Mouse (Mus musculus) right cerebral cortex, adult 18-20 months (tissue): ENCODE measurements around the gene Pgpep1l.
"Not testable (repeated sequence)": the region's sequence is repeated elsewhere in the genome, so short reads cannot be mapped to it uniquely, and the experiment has no call there.

Source experiments
- DNase-seq: peaks from one replicate; pipeline ENCODE4 v3.0.0; 2022; ENCODE audit warnings: mixed read lengths

The Pgpep1l gene

GRCm38 (mm10) chr7:68282304-68283132, 18.5 kb upstream of the Pgpep1l start:
- no peak for DNase-seq

GRCm38 (mm10) chr7:68281341-68281740, 17.3 kb upstream of the Pgpep1l start:
- peak; percentile 30 for DNase-seq

GRCm38 (mm10) chr7:68280352-68280869, 16.4 kb upstream of the Pgpep1l start:
- peak; percentile 29 for DNase-seq

- DNase-seq: no peak
Measured at GRCm38 (mm10) chr7:68279481-68279880, 15.4 kb upstream of the Pgpep1l start.

GRCm38 (mm10) chr7:68278908-68279307, 14.9 kb upstream of the Pgpep1l start:
- DNase-seq: no peak

GRCm38 (mm10) chr7:68278385-68278784, 14.4 kb upstream of the Pgpep1l start:
- no peak for DNase-seq

- no peak for DNase-seq
Measured at GRCm38 (mm10) chr7:68277897-68278270, 13.9 kb upstream of the Pgpep1l start.

GRCm38 (mm10) chr7:68277054-68277896, 13.2 kb upstream of the Pgpep1l start:
- no peak for DNase-seq

GRCm38 (mm10) chr7:68275838-68276731, 12.1 kb upstream of the Pgpep1l start:
- DNase-seq: no peak

GRCm38 (mm10) chr7:68275445-68275837, 11.4 kb upstream of the Pgpep1l start:
- DNase-seq: not testable (repeated sequence)

GRCm38 (mm10) chr7:68274951-68275350, 10.9 kb upstream of the Pgpep1l start:
- DNase-seq: no peak

- no peak for DNase-seq
Measured at GRCm38 (mm10) chr7:68274218-68274617, 10.2 kb upstream of the Pgpep1l start.

GRCm38 (mm10) chr7:68273515-68273914, 9.5 kb upstream of the Pgpep1l start, which contains the start of gene Fam169b:
Gene Fam169b, plus strand, starts transcription at chr7:68273839.
- no peak for DNase-seq

GRCm38 (mm10) chr7:68272607-68273006, 8.6 kb upstream of the Pgpep1l start:
- DNase-seq: no peak

- no peak for DNase-seq
Measured at GRCm38 (mm10) chr7:68271816-68272215, 7.8 kb upstream of the Pgpep1l start.

- DNase-seq: no peak
Measured at GRCm38 (mm10) chr7:68270551-68270950, 6.5 kb upstream of the Pgpep1l start.

- no peak for DNase-seq
Measured at GRCm38 (mm10) chr7:68266691-68267090, 2.7 kb upstream of the Pgpep1l start.

GRCm38 (mm10) chr7:68265391-68265790, 1.4 kb upstream of the Pgpep1l start:
- no peak for DNase-seq

GRCm38 (mm10) chr7:68264531-68264930, 498 bp upstream of the Pgpep1l start:
- DNase-seq: peak; percentile 90

- DNase-seq: no peak
Measured at GRCm38 (mm10) chr7:68263346-68264027, 546 bp downstream of the Pgpep1l start.

- no peak for DNase-seq
Measured at GRCm38 (mm10) chr7:68262612-68263200, 1.3 kb downstream of the Pgpep1l start.
